Mouse (Mus musculus): ENCODE data around the gene Lingo3. TPM values are rescaled to one million over a fixed set of nuclear protein-coding genes. Genes with fewer than 3 reads are reported as not detected.
"Not testable (repeated sequence)": the region's sequence is repeated elsewhere in the genome, so short reads cannot be mapped to it uniquely, and the experiment has no call there.

Gene Lingo3
- polyA plus RNA-seq, 1 experiment from 2014 or later: 0.39 TPM

DNA sequence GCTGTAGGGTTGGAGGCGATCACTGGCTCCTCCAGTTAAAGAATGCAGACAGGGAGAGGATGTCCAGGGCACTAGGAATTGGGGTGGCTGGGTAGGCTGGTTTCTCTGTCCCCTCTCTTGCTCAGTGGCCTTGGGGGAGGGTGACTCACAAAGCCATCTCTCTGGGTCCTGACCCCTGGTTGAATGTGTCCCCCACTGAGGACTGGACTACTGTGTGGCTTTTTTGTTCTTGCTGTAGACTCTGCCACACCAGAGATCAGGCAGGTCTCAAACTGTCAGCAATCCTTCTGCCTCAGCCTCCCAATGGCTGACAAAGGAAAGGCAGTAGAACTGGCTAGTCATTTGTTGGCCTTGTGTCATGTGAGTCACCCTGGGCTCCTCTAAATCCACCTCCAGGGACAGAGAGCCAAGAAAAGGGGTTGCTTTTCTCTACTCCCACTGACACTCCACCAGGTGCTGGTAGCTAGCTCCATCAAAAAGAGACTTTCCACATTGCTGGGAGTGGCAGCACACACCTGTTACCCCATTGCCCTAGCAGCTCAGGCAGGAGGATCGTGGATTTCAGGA lies 5.4 kb downstream of the Lingo3 start:
- H3K4me2 ChIP-seq (ENCODE audit: low read depth, low read length): no peak overlapping the region
- H3K36me3 ChIP-seq (ENCODE audit: control insufficient read depth, insufficient read depth): no peaks in the 10 kb centered on the region
- no peak for ATAC-seq (replicated peaks; ENCODE audit: extremely low read depth, insufficient read depth, low FRiP score)
- H3K4me3 ChIP-seq (ENCODE audit: low read length): no peak overlapping the region
- peaks cover 20% of the 10 kb centered on the region for H3K4me1 ChIP-seq (ENCODE audit: control insufficient read depth, insufficient read depth, low read length)
- no peaks in the 10 kb centered on the region for H3K9me3 ChIP-seq (replicated peaks; ENCODE audit: control insufficient read depth, low read length)
- peaks cover 45% of the 10 kb centered on the region for H3K27me3 ChIP-seq (ENCODE audit: control insufficient read depth, insufficient read depth, low read length)
- 0 out of 2 replicates have a peak overlapping the region, but pooled peaks have one; percentile 3 for H3K9ac ChIP-seq (ENCODE audit: low read length)
- 58% methylated on average over 2 of the region's 2 CpGs for WGBS
- H3K27ac ChIP-seq (ENCODE audit: low read length): peak overlapping the region; percentile 71

DNA sequence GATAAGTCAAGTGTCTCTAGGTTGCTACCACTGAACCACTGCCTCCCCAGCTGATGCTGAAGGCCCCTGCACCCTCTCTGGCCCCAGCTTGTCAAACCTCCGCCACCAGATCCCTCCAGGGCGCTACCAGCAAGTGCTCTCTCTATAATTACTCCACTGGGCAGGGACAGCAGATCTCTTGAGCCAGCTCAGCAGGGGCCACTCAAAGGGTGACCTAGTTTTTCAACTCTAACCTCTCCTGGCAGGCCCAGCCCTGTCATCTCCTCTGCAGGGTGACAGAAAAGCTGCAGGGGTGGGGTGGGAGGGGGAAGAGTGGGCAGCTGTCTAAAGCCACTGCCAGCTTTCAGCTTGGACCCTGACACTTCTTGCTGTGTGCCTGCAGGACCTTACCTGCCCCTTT lies 6.0 kb downstream of the Lingo3 start:
- 0 out of 2 replicates have a peak overlapping the region, but pooled peaks have one; percentile 3 for H3K9ac ChIP-seq (ENCODE audit: low read length)
- H3K9me3 ChIP-seq (replicated peaks; ENCODE audit: control insufficient read depth, low read length): no peaks in the 10 kb centered on the region
- H3K36me3 ChIP-seq (ENCODE audit: control insufficient read depth, insufficient read depth): no peaks in the 10 kb centered on the region
- 0 out of 2 replicates have a peak overlapping the region, but pooled peaks have one; percentile 10 for H3K4me2 ChIP-seq (ENCODE audit: low read depth, low read length)
- H3K27me3 ChIP-seq (ENCODE audit: control insufficient read depth, insufficient read depth, low read length): peaks cover 42% of the 10 kb centered on the region
- WGBS: 12% methylated on average over 2 of the region's 2 CpGs
- peaks cover 18% of the 10 kb centered on the region for H3K4me1 ChIP-seq (ENCODE audit: control insufficient read depth, insufficient read depth, low read length)
- peak; percentile 78 for ATAC-seq (replicated peaks; ENCODE audit: extremely low read depth, insufficient read depth, low FRiP score)
- H3K4me3 ChIP-seq (ENCODE audit: low read length): no peak overlapping the region
- peak overlapping the region; percentile 71 for H3K27ac ChIP-seq (ENCODE audit: low read length)

DNA sequence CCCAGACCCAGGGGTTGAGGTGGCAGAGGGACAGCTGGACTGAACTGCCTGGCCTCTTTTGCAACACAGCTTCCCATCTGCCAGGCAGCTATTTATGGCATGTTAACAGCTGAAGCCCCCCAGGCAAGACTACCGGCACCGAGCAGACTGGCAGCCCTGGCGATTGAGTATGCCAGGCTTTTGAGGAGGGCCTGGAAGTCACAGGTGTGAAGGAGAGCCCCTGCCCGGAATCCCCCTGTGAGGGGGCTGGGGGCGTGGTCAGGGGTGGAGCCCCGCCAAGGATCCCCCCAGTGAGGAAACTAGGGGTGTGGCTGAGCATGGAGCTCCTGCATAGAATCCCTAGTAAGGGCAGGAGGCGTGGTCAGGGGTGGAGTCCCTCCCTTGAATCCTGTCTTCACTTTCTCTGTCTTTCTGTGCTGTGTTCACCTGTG lies 6.9 kb downstream of the Lingo3 start:
- H3K27ac ChIP-seq (ENCODE audit: low read length): no peak overlapping the region; the same call in none of the 2 replicates
- H3K36me3 ChIP-seq (ENCODE audit: control insufficient read depth, insufficient read depth): no peaks in the 10 kb centered on the region
- H3K4me2 ChIP-seq (ENCODE audit: low read depth, low read length): 0 out of 2 replicates have a peak overlapping the region, but pooled peaks have one; percentile 2
- H3K4me3 ChIP-seq (ENCODE audit: low read length): no peak overlapping the region
- ATAC-seq (replicated peaks; ENCODE audit: extremely low read depth, insufficient read depth, low FRiP score): no peak
- WGBS: 39% methylated on average over 7 of the region's 7 CpGs
- H3K9me3 ChIP-seq (replicated peaks; ENCODE audit: control insufficient read depth, low read length): no peaks in the 10 kb centered on the region
- H3K27me3 ChIP-seq (ENCODE audit: control insufficient read depth, insufficient read depth, low read length): peaks cover 39% of the 10 kb centered on the region
- peaks cover 18% of the 10 kb centered on the region for H3K4me1 ChIP-seq (ENCODE audit: control insufficient read depth, insufficient read depth, low read length)
- 0 out of 2 replicates have a peak overlapping the region, but pooled peaks have one; percentile 33 for H3K9ac ChIP-seq (ENCODE audit: low read length)

DNA sequence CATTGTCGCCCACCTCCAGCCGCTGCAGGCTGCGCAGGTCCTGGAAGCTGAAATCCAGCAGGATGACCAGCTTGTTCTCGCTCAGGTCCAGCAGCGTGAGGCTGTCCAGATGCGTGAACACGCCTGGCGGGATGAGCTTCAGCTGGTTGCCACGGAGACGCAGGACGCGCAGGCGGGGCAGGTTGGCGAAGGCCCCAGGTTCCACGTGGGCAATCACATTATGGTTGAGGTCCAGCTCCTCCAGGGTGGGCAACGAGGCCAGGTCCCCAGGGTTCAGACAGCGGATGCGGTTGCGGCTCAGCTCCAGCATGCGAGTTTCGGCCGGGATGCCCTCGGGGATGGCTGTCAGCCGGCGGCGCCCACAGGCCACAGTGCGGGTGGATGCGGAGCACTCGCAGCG lies 8.2 kb downstream of the Lingo3 start:
- Histone ChIP-seq H3K4me2 (ENCODE audit: low read depth, low read length) (no peak overlapping the region), H3K4me3 (ENCODE audit: low read length) (no peak overlapping the region), H3K9me3 (replicated peaks; ENCODE audit: control insufficient read depth, low read length) (no peaks in the 10 kb centered on the region), H3K27ac (ENCODE audit: low read length) (no peak overlapping the region), H3K4me1 (ENCODE audit: control insufficient read depth, insufficient read depth, low read length) (peaks cover 25% of the 10 kb centered on the region), H3K27me3 (ENCODE audit: control insufficient read depth, insufficient read depth, low read length) (peaks cover 34% of the 10 kb centered on the region), H3K9ac (ENCODE audit: low read length) (no peak overlapping the region), H3K36me3 (ENCODE audit: control insufficient read depth, insufficient read depth) (no peaks in the 10 kb centered on the region)
- ATAC-seq (replicated peaks; ENCODE audit: extremely low read depth, insufficient read depth, low FRiP score): no peak
- 53% methylated on average over 30 of the region's 30 CpGs for WGBS

DNA sequence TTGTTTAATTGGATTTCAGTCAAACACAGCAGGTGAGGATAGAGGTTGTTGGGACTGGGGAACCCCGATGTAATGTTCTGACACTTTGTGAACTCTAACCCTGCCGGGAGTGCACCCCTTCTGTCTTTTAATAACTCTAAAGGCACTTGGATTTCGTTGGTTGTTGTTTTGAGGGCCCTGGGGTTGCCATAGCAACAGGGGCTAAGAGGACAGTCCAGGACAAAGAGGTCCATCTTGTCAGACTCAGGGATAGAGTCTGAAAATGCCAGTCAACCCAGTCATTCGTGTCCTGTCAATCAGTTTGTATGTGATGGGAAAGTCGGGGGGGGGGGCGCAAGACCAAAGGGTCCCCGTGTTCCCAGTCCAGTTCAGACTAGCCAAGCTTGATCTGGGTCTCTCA lies 11.0 kb downstream of the Lingo3 start:
- Histone ChIP-seq H3K4me3 (ENCODE audit: low read length) (no peak overlapping the region), H3K36me3 (ENCODE audit: control insufficient read depth, insufficient read depth) (peaks cover 15% of the 10 kb centered on the region), H3K4me2 (ENCODE audit: low read depth, low read length) (no peak overlapping the region), H3K4me1 (ENCODE audit: control insufficient read depth, insufficient read depth, low read length) (peaks cover 38% of the 10 kb centered on the region), H3K9me3 (replicated peaks; ENCODE audit: control insufficient read depth, low read length) (no peaks in the 10 kb centered on the region), H3K27me3 (ENCODE audit: control insufficient read depth, insufficient read depth, low read length) (peaks cover 34% of the 10 kb centered on the region), H3K27ac (ENCODE audit: low read length) (no peak overlapping the region), H3K9ac (ENCODE audit: low read length) (no peak overlapping the region)
- no peak for ATAC-seq (replicated peaks; ENCODE audit: extremely low read depth, insufficient read depth, low FRiP score)
- 66% methylated on average over 7 of the region's 7 CpGs for WGBS

DNA sequence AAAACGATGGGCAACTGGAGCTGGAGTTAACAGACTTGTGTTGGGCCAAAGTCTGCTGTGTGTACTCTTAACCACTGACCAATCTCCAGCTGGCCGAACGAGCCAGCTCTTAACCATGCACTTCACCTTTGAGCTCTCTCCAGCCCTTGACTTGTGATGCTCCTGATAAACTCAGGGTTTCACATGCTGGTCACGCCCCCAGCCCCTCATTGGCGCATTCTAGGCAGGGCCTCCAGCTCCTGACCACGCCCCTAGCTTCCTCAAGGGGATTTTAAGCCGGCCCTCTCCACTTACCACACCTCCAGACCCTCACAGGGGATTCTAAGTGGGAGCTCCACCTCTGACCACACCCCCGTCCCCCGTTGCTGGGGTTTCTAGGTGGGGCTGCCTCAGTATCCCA lies 12.7 kb downstream of the Lingo3 start:
- 4% methylated on average over 9 of the region's 9 CpGs for WGBS
- Histone ChIP-seq H3K4me1 (ENCODE audit: control insufficient read depth, insufficient read depth, low read length) (peaks cover 29% of the 10 kb centered on the region), H3K4me3 (ENCODE audit: low read length) (no peak overlapping the region), H3K4me2 (ENCODE audit: low read depth, low read length) (no peak overlapping the region), H3K27me3 (ENCODE audit: control insufficient read depth, insufficient read depth, low read length) (peaks cover 30% of the 10 kb centered on the region), H3K27ac (ENCODE audit: low read length) (no peak overlapping the region), H3K9ac (ENCODE audit: low read length) (no peak overlapping the region), H3K9me3 (replicated peaks; ENCODE audit: control insufficient read depth, low read length) (no peaks in the 10 kb centered on the region), H3K36me3 (ENCODE audit: control insufficient read depth, insufficient read depth) (peaks cover 15% of the 10 kb centered on the region)
- no peak for ATAC-seq (replicated peaks; ENCODE audit: extremely low read depth, insufficient read depth, low FRiP score)

DNA sequence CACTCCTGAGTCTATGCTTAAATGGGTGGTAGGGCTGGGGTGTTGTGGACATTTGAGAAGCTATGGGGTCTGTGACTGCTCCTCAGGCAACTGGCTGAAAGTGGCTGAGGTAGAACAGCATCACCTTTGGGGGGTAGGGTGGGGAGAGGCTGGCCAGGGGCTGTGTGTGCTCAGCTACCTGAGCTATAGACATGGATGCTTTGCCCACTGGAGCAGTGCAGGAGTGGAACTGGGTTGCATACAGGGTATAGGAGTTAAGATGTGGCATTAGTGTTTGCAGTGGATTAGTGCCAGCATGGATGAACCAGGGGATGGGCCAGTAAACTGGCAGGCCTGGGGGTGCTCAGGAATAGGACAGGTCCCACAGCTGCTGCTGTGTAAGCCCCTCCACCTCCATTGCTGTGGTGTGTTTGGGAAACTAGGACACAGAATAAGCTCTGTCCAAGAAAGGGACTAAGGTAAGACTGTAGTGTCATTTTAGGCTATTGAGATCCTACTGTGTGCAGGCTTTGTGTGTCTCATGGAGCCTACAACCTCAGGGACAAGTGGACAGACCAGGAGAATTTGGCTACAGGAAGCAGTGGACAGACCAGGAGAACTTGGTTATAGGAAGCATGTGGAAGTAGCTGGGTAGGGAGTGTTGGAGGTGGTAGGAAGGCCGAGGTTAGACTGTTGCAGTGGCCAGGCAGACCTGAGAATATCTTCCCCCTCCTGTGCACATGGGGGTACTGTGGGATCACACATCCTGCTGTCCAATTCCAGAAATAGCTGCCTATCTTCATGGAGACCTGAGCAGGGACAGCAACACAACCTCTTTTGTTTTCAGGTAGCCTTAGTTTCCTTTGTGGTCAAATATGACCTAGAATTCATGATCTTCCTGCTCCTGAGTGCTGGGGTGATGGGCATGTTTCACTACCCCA lies 14.2 kb downstream of the Lingo3 start:
- 35% methylated on average over 1 of the region's 1 CpGs for WGBS
- no peak for ATAC-seq (replicated peaks; ENCODE audit: extremely low read depth, insufficient read depth, low FRiP score)
- Histone ChIP-seq H3K4me2 (ENCODE audit: low read depth, low read length) (no peak overlapping the region), H3K4me1 (ENCODE audit: control insufficient read depth, insufficient read depth, low read length) (peaks cover 31% of the 10 kb centered on the region), H3K9me3 (replicated peaks; ENCODE audit: control insufficient read depth, low read length) (no peaks in the 10 kb centered on the region), H3K9ac (ENCODE audit: low read length) (peak overlapping the region; percentile 29; the same call in 1 of the 2 replicates), H3K36me3 (ENCODE audit: control insufficient read depth, insufficient read depth) (peaks cover 15% of the 10 kb centered on the region), H3K27ac (ENCODE audit: low read length) (peak overlapping the region; percentile 18; the same call in 1 of the 2 replicates), H3K27me3 (ENCODE audit: control insufficient read depth, insufficient read depth, low read length) (peaks cover 14% of the 10 kb centered on the region), H3K4me3 (ENCODE audit: low read length) (no peak overlapping the region)

DNA sequence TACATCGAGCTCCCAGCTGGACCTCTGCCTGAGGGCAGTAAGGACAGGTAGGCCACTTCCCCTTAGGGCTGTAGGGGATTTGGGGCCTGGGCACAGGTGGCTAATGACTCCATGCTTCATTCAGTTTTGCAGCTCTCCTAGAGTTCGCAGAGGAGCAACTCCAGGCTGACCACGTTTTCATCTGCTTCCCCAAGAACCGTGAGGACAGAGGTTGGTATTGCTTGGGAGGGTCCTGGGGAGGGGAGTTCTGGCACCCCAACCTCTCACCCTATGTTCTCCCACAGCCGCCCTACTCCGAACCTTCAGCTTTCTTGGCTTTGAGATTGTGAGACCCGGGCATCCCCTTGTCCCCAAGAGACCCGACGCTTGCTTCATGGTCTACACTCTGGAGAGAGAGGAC lies 15.3 kb downstream of the Lingo3 start:
- ATAC-seq (replicated peaks; ENCODE audit: extremely low read depth, insufficient read depth, low FRiP score); H3K9me3 ChIP-seq (replicated peaks; ENCODE audit: control insufficient read depth, low read length); H3K27me3 ChIP-seq (ENCODE audit: control insufficient read depth, insufficient read depth, low read length); H3K9ac ChIP-seq (ENCODE audit: low read length); H3K27ac ChIP-seq (ENCODE audit: low read length): not testable (repeated sequence)
- Histone ChIP-seq H3K4me1 (ENCODE audit: control insufficient read depth, insufficient read depth, low read length) (peaks cover 31% of the 10 kb centered on the region), H3K36me3 (ENCODE audit: control insufficient read depth, insufficient read depth) (peaks cover 15% of the 10 kb centered on the region), H3K4me3 (ENCODE audit: low read length) (peak overlapping the region; percentile 93), H3K4me2 (ENCODE audit: low read depth, low read length) (peak overlapping the region; percentile 86; the same call in 1 of the 2 replicates)
- 73% methylated on average over 8 of the region's 9 CpGs for WGBS

Measured in heart, embryonic 16.5 days (tissue).